ENCODE assay signal across 13 mouse cellular contexts in genomic region chr1:34507986-34508385, GRCm38 (mm10). TPM values are rescaled to one million over a fixed set of nuclear protein-coding genes. Genes with fewer than 3 reads are reported as not detected.
"Had no signal": no experiment of that assay in that cellular context is flagged by ENCODE, and none has a peak within 500 bp of the region (broad histone marks: within the 10 kb centered on the region; RNA-seq: fewer than 3 reads in every experiment).

No protein-coding gene starts in this region.

- DNase-seq: retina, postnatal 1 day; right cerebral cortex, adult 18-20 months; right cerebral cortex, postnatal 14 days; right cerebral cortex, postnatal 25 days; right cerebral cortex, postnatal 4 days; spleen, adult 18-20 months; thymus, adult 18-20 months; thymus, adult 2 months; thymus, postnatal 14 days; thymus, postnatal 25 days; thymus, postnatal 36 days; thymus, postnatal 4 days had no signal

RNA-seq across cellular contexts. Expression of gene Prss39, which starts 9.8 kb away (rescaled TPM):
- total RNA-seq: neutrophil, adult 5-6 weeks had no signal

RNA-seq across cellular contexts. Expression of gene Cfc1, which starts 27.5 kb away (rescaled TPM):
- total RNA-seq: neutrophil, adult 5-6 weeks had no signal

RNA-seq across cellular contexts. Expression of gene Prss40, which starts 52.8 kb away (rescaled TPM):
- total RNA-seq: neutrophil, adult 5-6 weeks had no signal
